Mouse (Mus musculus): ENCODE data around the gene Olfr1357. TPM values are rescaled to one million over a fixed set of nuclear protein-coding genes. Genes with fewer than 3 reads are reported as not detected.
A peak's percentile ranks its signal among the peaks of the same experiment; 100 is the strongest.

Gene Olfr1357
- total and polyA plus RNA-seq, 2 experiments from 2014 or later, result not detected

GRCm38 (mm10) chr10:78574250-78575104, 43.4 kb downstream of the Olfr1357 start, which contains the start of gene Ilvbl:
Ilvbl (plus strand) TSS chr10:78574346.
- peaks cover 9% of the 10 kb centered on the region; the same call in 1 of the 2 replicates for H3K36me3 ChIP-seq (ENCODE audit: insufficient read depth)
- under 1% methylated on average over 51 of the region's 51 CpGs for WGBS
- DNase-seq (peak; percentile 96), ATAC-seq (peak; percentile 96)
- H3K27ac ChIP-seq (ENCODE audit: low read depth, low read length), result peak within 1 kb of the TSS; percentile 86
- no peaks in the 10 kb centered on the region for H3K27me3 ChIP-seq (ENCODE audit: insufficient read depth, low read length)
- H3K9ac ChIP-seq, result peak within 1 kb of the TSS; percentile 67
- H3K9me3 ChIP-seq (ENCODE audit: low read length), result no peaks in the 10 kb centered on the region
- peak; percentile 63 for TF ChIP-seq CTCF (IDR thresholded peaks at IDR 0.05; ENCODE audit: low read depth)
- peaks cover 3% of the 10 kb centered on the region; the same call in 1 of the 2 replicates for H3K4me1 ChIP-seq (ENCODE audit: insufficient read depth)
- H3K4me3 ChIP-seq (ENCODE audit: low read depth, low read length), result peak within 1 kb of the TSS; percentile 74
- H3K4me2 ChIP-seq (ENCODE audit: low read depth), result peak within 1 kb of the TSS; percentile 79

- no peak overlapping the region for H3K9ac ChIP-seq
- no peaks in the 10 kb centered on the region for H3K27me3 ChIP-seq (ENCODE audit: insufficient read depth, low read length)
- H3K27ac ChIP-seq (ENCODE audit: low read depth, low read length), result no peak overlapping the region
- ATAC-seq (no peak), DNase-seq (no peak)
- 57% methylated on average over 3 of the region's 3 CpGs for WGBS
- H3K36me3 ChIP-seq (ENCODE audit: insufficient read depth), result peaks cover 5% of the 10 kb centered on the region; the same call in 1 of the 2 replicates
- TF ChIP-seq CTCF (IDR thresholded peaks at IDR 0.05; ENCODE audit: low read depth), result no peak
- H3K4me3 ChIP-seq (ENCODE audit: low read depth, low read length), result no peak overlapping the region
- no peak overlapping the region for H3K4me2 ChIP-seq (ENCODE audit: low read depth)
- peaks cover 3% of the 10 kb centered on the region; the same call in 1 of the 2 replicates for H3K4me1 ChIP-seq (ENCODE audit: insufficient read depth)
- H3K9me3 ChIP-seq (ENCODE audit: low read length), result no peaks in the 10 kb centered on the region
Observed at GRCm38 (mm10) chr10:78573226-78573625, 44.6 kb downstream of the Olfr1357 start.

- Histone ChIP-seq H3K4me3 (ENCODE audit: low read depth, low read length) (no peak overlapping the region), H3K4me2 (ENCODE audit: low read depth) (no peak overlapping the region), H3K27me3 (ENCODE audit: insufficient read depth, low read length) (no peaks in the 10 kb centered on the region), H3K9ac (no peak overlapping the region), H3K9me3 (ENCODE audit: low read length) (no peaks in the 10 kb centered on the region), H3K4me1 (ENCODE audit: insufficient read depth) (peaks cover 3% of the 10 kb centered on the region; the same call in 1 of the 2 replicates), H3K27ac (ENCODE audit: low read depth, low read length) (no peak overlapping the region), H3K36me3 (ENCODE audit: insufficient read depth) (no peaks in the 10 kb centered on the region)
- 53% methylated on average over 2 of the region's 2 CpGs for WGBS
- no peak for DNase-seq
- no peak for ATAC-seq
- no peak for TF ChIP-seq CTCF (IDR thresholded peaks at IDR 0.05; ENCODE audit: low read depth)
Observed at GRCm38 (mm10) chr10:78570897-78571296, 47.0 kb downstream of the Olfr1357 start.

- no peak overlapping the region for H3K4me3 ChIP-seq (ENCODE audit: low read depth, low read length)
- no peaks in the 10 kb centered on the region for H3K36me3 ChIP-seq (ENCODE audit: insufficient read depth)
- H3K27ac ChIP-seq (ENCODE audit: low read depth, low read length), result no peak overlapping the region
- no peaks in the 10 kb centered on the region for H3K9me3 ChIP-seq (ENCODE audit: low read length)
- no peak for DNase-seq
- H3K27me3 ChIP-seq (ENCODE audit: insufficient read depth, low read length), result no peaks in the 10 kb centered on the region
- no peaks in the 10 kb centered on the region for H3K4me1 ChIP-seq (ENCODE audit: insufficient read depth)
- H3K9ac ChIP-seq, result no peak overlapping the region
- H3K4me2 ChIP-seq (ENCODE audit: low read depth), result no peak overlapping the region
- TF ChIP-seq CTCF (IDR thresholded peaks at IDR 0.05; ENCODE audit: low read depth), result no peak
- WGBS, result 60% methylated on average over 6 of the region's 6 CpGs
- no peak for ATAC-seq
Observed at GRCm38 (mm10) chr10:78570416-78570815, 47.5 kb downstream of the Olfr1357 start.

- Histone ChIP-seq H3K9ac (no peak overlapping the region), H3K27me3 (ENCODE audit: insufficient read depth, low read length) (no peaks in the 10 kb centered on the region), H3K4me1 (ENCODE audit: insufficient read depth) (no peaks in the 10 kb centered on the region), H3K4me2 (ENCODE audit: low read depth) (no peak overlapping the region), H3K27ac (ENCODE audit: low read depth, low read length) (no peak overlapping the region), H3K4me3 (ENCODE audit: low read depth, low read length) (no peak overlapping the region), H3K9me3 (ENCODE audit: low read length) (no peaks in the 10 kb centered on the region), H3K36me3 (ENCODE audit: insufficient read depth) (no peaks in the 10 kb centered on the region)
- no peak for TF ChIP-seq CTCF (IDR thresholded peaks at IDR 0.05; ENCODE audit: low read depth)
- WGBS, result 62% methylated on average over 3 of the region's 3 CpGs
- ATAC-seq, result no peak
- no peak for DNase-seq
Observed at GRCm38 (mm10) chr10:78569686-78570085, 48.2 kb downstream of the Olfr1357 start.

GRCm38 (mm10) chr10:78569191-78569590, 48.7 kb downstream of the Olfr1357 start:
- H3K27ac ChIP-seq (ENCODE audit: low read depth, low read length), result no peak overlapping the region
- H3K9ac ChIP-seq, result no peak overlapping the region
- H3K4me2 ChIP-seq (ENCODE audit: low read depth), result no peak overlapping the region
- no peaks in the 10 kb centered on the region for H3K36me3 ChIP-seq (ENCODE audit: insufficient read depth)
- TF ChIP-seq CTCF (IDR thresholded peaks at IDR 0.05; ENCODE audit: low read depth), result no peak
- 81% methylated on average over 3 of the region's 3 CpGs for WGBS
- H3K9me3 ChIP-seq (ENCODE audit: low read length), result no peaks in the 10 kb centered on the region
- ATAC-seq (no peak), DNase-seq (no peak)
- H3K27me3 ChIP-seq (ENCODE audit: insufficient read depth, low read length), result no peaks in the 10 kb centered on the region
- H3K4me3 ChIP-seq (ENCODE audit: low read depth, low read length), result no peak overlapping the region
- H3K4me1 ChIP-seq (ENCODE audit: insufficient read depth), result no peaks in the 10 kb centered on the region

- 87% methylated on average over 1 of the region's 1 CpGs for WGBS
- no peak overlapping the region for H3K4me3 ChIP-seq (ENCODE audit: low read depth, low read length)
- no peaks in the 10 kb centered on the region for H3K9me3 ChIP-seq (ENCODE audit: low read length)
- H3K36me3 ChIP-seq (ENCODE audit: insufficient read depth), result no peaks in the 10 kb centered on the region
- no peak overlapping the region for H3K4me2 ChIP-seq (ENCODE audit: low read depth)
- no peak overlapping the region for H3K9ac ChIP-seq
- no peaks in the 10 kb centered on the region for H3K27me3 ChIP-seq (ENCODE audit: insufficient read depth, low read length)
- no peak for DNase-seq
- no peak overlapping the region for H3K27ac ChIP-seq (ENCODE audit: low read depth, low read length)
- H3K4me1 ChIP-seq (ENCODE audit: insufficient read depth), result no peaks in the 10 kb centered on the region
- no peak for TF ChIP-seq CTCF (IDR thresholded peaks at IDR 0.05; ENCODE audit: low read depth)
- ATAC-seq, result no peak
Observed at GRCm38 (mm10) chr10:78565070-78565469, 52.8 kb downstream of the Olfr1357 start.

Other genes starting within 250 kb of the Olfr1357 start
- 256 TPM in 2 replicates for gene Rrp1, start 205.0 kb downstream of the Olfr1357 start, total RNA-seq (2014; rRNA removed)
- 401 and 455 TPM in 2 replicates for gene Rrp1, start 205.0 kb downstream of the Olfr1357 start, polyA plus RNA-seq (2015; fragmentation: Nextera tagmentation; extraction: Ambion mirVana)
- 55.2 and 59.0 TPM in 2 replicates for gene Cstb, start 192.4 kb downstream of the Olfr1357 start, total RNA-seq (2014; rRNA removed)
- 147 and 190 TPM in 2 replicates for gene Cstb, start 192.4 kb downstream of the Olfr1357 start, polyA plus RNA-seq (2015; fragmentation: Nextera tagmentation; extraction: Ambion mirVana)
- 30.5 and 43.6 TPM in 2 replicates for gene Pdxk, start 153.1 kb downstream of the Olfr1357 start, total RNA-seq (2014; rRNA removed)
- 20.0 and 30.7 TPM in 2 replicates for gene Pdxk, start 153.1 kb downstream of the Olfr1357 start, polyA plus RNA-seq (2015; fragmentation: Nextera tagmentation; extraction: Ambion mirVana)
- gene Olfr1358, start 100.6 kb downstream of the Olfr1357 start, total RNA-seq (2014; rRNA removed), result 0.71 TPM in 1 of 2 replicates, not detected in the other
- not detected in 2 replicates for gene Olfr1358, start 100.6 kb downstream of the Olfr1357 start, polyA plus RNA-seq (2015; fragmentation: Nextera tagmentation; extraction: Ambion mirVana)
- 37.0 and 57.4 TPM in 2 replicates for gene Ilvbl, start 43.7 kb downstream of the Olfr1357 start, total RNA-seq (2014; rRNA removed)
- gene Ilvbl, start 43.7 kb downstream of the Olfr1357 start, polyA plus RNA-seq (2015; fragmentation: Nextera tagmentation; extraction: Ambion mirVana), result 46.5 and 58.8 TPM in 2 replicates
- gene Syde1, start 26.1 kb downstream of the Olfr1357 start, total RNA-seq (2014; rRNA removed), result 5.5 and 9.0 TPM in 2 replicates
- 2.7 and 2.8 TPM in 2 replicates for gene Syde1, start 26.1 kb downstream of the Olfr1357 start, polyA plus RNA-seq (2015; fragmentation: Nextera tagmentation; extraction: Ambion mirVana)
- not detected in 2 replicates for gene Casp14, start 100.2 kb upstream of the Olfr1357 start, total RNA-seq (2014; rRNA removed)
- gene Casp14, start 100.2 kb upstream of the Olfr1357 start, polyA plus RNA-seq (2015; fragmentation: Nextera tagmentation; extraction: Ambion mirVana), result not detected in 2 replicates
- not detected in 2 replicates for gene Ccdc105, start 135.0 kb upstream of the Olfr1357 start, total RNA-seq (2014; rRNA removed)
- gene Ccdc105, start 135.0 kb upstream of the Olfr1357 start, polyA plus RNA-seq (2015; fragmentation: Nextera tagmentation; extraction: Ambion mirVana), result 0.16 and 0.17 TPM in 2 replicates
- 16.6 and 19.1 TPM in 2 replicates for gene Slc1a6, start 162.4 kb upstream of the Olfr1357 start, total RNA-seq (2014; rRNA removed)
- 10.7 and 15.5 TPM in 2 replicates for gene Slc1a6, start 162.4 kb upstream of the Olfr1357 start, polyA plus RNA-seq (2015; fragmentation: Nextera tagmentation; extraction: Ambion mirVana)
- not detected in 2 replicates for gene Olfr1356, start 234.1 kb upstream of the Olfr1357 start, total RNA-seq (2014; rRNA removed)
- not detected in 2 replicates for gene Olfr1356, start 234.1 kb upstream of the Olfr1357 start, polyA plus RNA-seq (2015; fragmentation: Nextera tagmentation; extraction: Ambion mirVana)

Data from forebrain, postnatal 0 days (tissue).